Mouse (Mus musculus): ENCODE results near the gene Eapp.
"Not testable (repeated sequence)": the region's sequence is repeated elsewhere in the genome, so short reads cannot be mapped to it uniquely, and the experiment has no call there.

The Eapp gene

GRCm38 (mm10) chr12:54695511-54696241, at the start of gene Eapp:
Eapp (minus strand) TSS chr12:54695897.
- peak; percentile 88 for DNase-seq (ENCODE audit: low read depth, low spot score)

- DNase-seq (ENCODE audit: low read depth, low spot score), result not testable (repeated sequence)
Observed at GRCm38 (mm10) chr12:54738661-54739243, 43.1 kb upstream of the Eapp start.

- DNase-seq (ENCODE audit: low read depth, low spot score), result not testable (repeated sequence)
Observed at GRCm38 (mm10) chr12:54737891-54738660, 42.4 kb upstream of the Eapp start.

GRCm38 (mm10) chr12:54734307-54735131, 38.8 kb upstream of the Eapp start:
- DNase-seq (ENCODE audit: low read depth, low spot score), result not testable (repeated sequence)

- not testable (repeated sequence) for DNase-seq (ENCODE audit: low read depth, low spot score)
Observed at GRCm38 (mm10) chr12:54729140-54730059, 33.7 kb upstream of the Eapp start.

- not testable (repeated sequence) for DNase-seq (ENCODE audit: low read depth, low spot score)
Observed at GRCm38 (mm10) chr12:54718871-54719786, 23.4 kb upstream of the Eapp start.

DNA sequence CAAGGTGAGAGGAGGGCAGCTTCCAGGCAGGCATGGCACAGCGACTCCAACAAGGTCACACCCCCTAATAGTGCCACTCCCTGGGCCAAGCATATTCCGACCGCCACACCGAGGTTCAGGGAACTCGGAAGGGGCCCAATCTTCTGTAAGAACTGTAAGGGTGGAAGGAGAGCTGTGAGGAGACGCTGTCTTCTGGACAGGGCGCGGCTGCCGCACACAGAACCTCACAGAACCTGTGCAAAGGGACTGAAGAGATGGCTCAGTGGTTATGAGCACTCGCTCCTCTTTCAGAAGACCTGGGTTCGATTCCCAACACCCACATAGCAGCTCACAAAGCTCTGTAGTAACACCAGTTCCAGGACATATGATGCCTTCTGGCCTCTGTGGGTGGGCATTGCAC, 21.8 kb upstream of the Eapp start:
- DNase-seq (ENCODE audit: low read depth, low spot score), result not testable (repeated sequence)

GRCm38 (mm10) chr12:54713822-54714626, 18.3 kb upstream of the Eapp start:
- DNase-seq (ENCODE audit: low read depth, low spot score), result not testable (repeated sequence)

GRCm38 (mm10) chr12:54710494-54710879, 14.8 kb upstream of the Eapp start:
- not testable (repeated sequence) for DNase-seq (ENCODE audit: low read depth, low spot score)

- not testable (repeated sequence) for DNase-seq (ENCODE audit: low read depth, low spot score)
Observed at GRCm38 (mm10) chr12:54709691-54710493, 14.2 kb upstream of the Eapp start.

DNA sequence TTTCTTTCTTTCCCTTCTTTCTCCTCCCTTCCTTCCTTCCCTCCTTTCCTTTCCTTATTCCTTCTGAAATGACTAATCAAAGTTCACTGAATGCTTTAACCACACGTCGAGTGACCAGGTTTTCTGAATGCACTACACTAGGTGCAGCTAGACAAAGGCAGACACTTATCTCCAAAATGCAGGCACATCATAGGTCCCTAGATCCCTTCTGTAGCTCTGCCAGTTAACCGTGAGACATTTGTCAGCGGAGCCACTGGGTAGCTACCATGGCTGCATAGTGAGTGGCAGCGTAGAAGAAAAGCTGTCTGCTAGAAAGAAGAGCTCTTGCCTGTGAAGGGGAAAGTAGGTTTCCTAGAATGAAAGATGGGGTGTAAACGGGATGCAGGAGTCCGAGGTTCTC, 3.7 kb upstream of the Eapp start:
- DNase-seq (ENCODE audit: low read depth, low spot score), result no peak

DNA sequence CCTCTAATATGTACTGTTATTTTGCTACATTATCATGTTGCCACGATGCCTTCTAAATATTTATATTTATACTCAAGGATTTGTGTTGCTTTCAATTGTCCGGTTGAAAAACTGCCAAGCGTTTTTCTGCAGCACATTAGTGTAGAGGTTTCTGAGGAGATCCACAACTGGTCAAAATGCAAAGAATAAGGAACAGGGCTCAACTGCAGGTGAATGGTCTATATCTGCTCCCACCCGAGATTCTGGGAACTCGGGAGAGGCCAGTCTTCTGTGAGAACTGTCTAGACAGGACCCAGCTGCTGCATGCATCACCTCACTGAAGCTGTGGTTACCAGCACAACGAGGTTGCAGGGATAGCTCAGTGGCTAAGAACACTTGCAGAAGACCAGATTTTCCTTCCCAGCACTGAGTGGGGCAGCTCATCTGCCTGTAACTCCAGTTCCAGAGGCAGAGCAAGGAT, 2.1 kb upstream of the Eapp start:
- no peak for DNase-seq (ENCODE audit: low read depth, low spot score)

DNA sequence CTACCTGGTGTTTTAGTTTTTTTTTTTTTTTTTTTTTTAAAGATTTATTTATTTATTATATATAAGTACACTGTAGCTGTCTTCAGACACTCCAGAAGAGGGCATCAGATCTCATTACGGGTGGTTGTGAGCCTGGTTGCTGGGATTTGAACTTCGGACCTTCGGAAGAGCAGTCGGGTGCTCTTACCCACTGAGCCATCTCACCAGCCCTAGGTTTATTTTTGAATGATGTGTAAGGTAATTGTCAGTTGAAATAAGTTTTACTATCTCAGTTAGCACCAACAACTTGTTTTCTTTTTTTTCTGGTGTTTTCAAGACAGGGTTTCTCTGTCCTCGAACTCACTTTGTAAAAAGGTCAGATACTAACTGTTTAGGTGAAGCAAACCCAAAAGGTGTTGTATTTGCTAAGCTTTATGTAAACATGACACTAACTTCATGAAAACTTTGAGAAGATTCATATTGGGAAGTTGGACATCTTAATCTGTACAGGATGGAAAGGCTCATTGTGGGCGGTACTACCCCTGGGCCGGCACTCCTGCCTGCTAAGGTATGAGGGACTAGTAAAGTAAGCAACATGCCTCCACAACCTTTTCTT, 1.4 kb upstream of the Eapp start:
- DNase-seq (ENCODE audit: low read depth, low spot score), result peak; percentile 25

DNA sequence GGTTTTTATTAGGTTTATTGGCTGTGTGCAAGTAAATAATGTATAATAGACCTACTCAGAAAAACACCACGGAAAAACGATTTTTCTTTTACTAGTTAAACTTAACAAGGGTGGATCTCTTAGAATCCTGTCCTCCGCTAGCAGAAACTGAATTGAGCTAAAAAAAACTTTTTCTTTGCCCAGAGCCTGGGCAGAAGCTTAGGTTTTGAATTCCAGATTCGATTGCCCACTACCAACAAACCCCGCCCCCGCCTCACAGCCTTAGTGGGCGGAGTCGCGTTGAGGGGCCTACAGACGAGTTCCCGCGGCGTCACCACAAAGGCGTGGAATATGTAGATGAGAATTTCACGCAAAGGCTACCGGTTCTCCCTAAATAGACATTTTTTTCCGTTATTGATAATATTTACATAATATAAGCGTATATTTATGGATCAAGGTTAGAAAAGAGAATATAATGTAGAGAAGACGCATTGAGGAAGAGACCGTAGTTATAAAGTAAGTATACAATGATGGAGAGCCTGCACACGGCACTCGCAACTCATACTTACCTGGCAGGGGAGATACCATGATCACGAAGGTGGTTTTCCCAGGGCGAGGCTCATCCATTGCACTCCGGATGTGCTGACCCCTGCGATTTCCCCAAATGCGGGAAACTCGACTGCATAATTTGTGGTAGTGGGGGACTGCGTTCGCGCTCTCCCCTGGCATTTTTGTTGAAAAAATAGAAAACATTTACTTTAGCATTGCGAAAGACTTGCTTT, 725 bp upstream of the Eapp start:
- peak; percentile 79 for DNase-seq (ENCODE audit: low read depth, low spot score)

DNA sequence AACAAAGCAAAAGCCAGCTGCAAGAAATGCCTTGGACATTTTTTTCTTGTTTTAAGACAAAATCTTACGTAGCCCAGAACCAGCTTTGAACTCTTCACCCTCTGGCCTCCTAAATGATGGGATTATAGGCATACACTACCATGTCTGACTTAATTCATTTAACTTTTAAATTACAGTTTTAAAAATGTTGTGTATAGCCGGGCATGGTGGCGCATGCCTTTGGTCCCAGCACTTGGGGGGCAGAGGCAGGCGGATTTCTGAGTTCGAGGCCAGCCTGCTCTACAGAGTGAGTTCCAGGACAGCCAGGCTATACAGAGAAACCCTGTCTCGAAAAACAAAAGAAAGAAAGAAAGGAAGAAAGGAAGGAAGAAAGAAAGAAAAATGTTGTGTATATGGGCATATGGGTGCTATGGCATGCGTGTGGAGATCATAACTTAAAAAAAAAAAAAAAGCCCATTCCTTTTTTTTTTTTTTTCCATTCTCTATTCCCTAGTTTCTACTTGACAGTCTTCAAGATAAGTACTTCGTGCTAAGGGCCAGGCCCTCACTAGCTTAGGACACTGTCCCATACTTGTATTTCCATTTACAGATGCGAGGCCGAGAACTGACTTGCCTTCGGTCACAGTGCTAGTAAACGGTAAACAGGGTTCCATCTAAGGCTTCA, 718 bp downstream of the Eapp start:
- no peak for DNase-seq (ENCODE audit: low read depth, low spot score)

DNA sequence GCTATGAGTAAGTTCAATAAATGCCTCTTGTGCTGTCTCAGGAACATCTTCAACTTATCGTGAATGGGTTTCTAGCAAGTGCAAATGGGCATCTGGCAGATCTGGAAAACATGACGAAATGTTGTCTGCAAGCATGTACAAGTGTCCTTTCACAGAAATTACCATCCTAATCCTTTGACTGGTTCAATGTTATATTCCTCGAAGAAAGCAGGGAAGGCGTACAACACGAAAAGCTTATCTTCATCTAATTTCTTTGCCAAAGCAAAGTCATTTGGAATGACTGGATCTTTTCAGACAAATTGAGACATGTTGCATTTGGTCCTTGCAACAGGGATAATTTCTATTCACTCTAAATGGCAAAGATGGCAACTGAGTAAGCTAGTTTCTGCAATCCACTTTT, 6.6 kb downstream of the Eapp start:
- DNase-seq (ENCODE audit: low read depth, low spot score), result no peak
